Mouse (Mus musculus): Measurements from ENCODE around the gene Timeless. TPM values are rescaled to one million over a fixed set of nuclear protein-coding genes. Genes with fewer than 3 reads are reported as not detected.

Timeless gene
- total RNA-seq, 2 experiments from 2014 or later = 4.1 to 7.6 TPM

DNA sequence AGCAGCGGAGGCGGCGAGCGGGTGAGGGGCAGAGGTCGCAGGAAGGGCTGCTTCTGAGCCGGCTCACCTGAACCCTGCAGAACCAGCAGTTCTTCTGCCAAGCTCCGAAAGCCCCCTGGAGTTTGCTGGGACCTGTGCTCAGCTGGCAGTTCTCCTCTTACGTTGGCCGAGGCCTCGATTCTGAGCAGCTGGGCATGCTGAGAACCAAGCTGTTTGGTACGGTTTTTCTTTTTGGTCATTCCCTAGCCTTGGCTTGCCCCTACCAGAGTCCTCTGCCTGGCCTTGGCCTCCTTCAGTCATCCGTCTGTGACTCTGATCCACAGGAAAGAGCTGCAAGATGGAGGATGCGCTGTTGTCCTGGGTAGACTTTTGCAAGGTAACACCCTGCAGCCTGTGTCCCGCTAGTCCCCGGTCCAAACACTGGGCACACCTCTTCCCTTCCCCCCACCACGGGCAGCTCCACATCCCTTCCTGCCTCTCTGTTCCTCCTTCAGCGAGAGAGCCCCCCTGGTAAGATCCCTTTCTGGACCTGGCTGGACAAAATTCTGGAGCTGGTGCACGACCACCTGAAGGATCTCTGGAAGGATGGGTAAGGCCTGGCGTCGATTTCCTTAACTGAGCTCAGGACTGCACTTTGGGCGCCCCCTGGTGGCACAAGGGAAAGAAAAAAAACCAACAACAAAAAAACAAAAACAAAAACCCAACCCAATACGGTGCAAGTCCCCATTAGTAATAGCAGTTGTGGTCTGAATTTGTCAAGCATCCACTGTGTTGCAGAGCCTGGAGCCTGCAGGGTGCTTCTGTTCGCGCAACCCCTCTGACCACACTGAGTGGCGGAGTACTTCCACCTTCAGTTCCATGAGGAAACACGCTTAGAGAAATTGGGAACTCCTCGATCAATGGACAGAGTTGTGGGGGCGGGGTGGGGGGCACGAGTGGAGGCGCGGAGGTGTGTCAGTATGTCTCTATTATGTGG, 52.0 kb downstream of the Timeless start:
- DNase-seq (ENCODE audit: low spot score in 2 of 2) = peak; percentile 48 to 69

DNA sequence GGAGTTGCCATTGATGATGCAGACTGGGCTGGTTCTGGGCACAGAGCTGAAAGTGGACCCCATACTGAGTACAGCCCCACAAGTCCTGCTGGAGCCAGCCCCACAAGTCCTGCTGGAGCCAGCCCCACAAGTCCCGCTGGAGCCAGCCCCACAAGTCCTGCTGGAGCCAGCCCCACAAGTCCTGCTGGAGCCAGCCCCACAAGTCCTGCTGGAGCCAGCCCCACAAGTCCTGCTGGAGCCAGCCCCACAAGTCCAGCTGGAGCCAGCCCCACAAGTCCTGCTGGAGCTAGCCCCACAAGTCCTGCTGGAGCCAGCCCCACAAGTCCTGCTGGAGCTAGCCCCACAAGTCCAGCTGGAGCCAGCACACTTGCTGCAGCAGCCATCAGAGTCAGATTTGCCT, 58.7 kb downstream of the Timeless start:
- DNase-seq (ENCODE audit: low spot score in 2 of 2) = peak in 1 of 2 experiments; percentile 53

DNA sequence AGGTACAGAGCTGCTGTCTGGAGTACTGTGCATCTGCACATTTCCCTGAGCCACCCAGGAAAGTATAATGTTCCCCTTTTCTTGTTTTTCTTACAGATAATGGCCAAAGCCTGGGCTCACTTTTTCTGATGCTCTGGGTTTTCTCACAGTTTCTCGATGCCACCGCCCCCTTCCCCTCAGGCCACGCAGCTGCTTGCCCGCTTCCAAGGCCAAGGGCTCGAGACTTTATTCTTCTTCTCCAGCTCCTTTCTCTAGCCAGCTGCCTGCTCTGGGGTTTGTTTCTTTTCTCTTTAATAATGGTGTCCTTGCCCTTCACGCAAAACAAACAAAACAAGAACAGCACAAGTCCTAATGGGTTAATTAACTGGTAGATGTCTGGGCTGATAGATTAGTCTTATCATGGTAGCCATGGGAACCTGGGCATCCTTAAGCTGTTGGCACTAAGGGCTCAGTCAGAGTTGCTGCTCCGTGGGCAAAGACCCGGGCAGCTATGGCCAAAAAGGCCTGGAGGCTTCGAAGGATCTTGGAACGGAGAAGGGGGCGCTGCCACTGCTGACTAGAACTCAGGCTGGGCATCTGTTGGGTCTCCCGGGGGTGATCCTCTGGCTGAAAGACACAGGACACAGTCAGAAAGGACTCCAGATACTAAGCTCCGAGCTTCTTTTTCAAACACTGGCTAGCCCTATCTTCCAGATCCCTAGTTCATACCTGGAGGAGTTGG, 64.7 kb downstream of the Timeless start:
- DNase-seq (ENCODE audit: low spot score in 2 of 2) = no peak

DNA sequence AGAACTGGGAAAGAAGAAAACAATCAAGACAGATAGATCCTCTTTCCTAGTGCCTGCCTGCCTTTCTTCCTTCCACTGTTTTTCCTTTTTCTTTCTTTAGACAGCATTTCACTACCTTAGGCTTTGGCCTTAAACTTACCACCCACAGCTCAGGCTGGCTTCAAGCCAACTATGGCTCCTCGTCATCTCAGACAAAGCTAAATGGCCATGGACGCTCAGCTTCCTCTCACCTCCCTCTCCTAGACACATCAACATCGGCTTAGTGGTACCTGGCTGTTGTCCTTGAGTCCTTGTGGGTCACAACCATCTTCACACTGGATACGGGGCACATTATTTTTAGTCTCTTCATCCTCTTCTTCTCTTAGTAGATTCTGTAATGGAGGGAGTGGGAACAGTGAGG, 65.4 kb downstream of the Timeless start:
- no peak for DNase-seq (ENCODE audit: low spot score in 2 of 2)

DNA sequence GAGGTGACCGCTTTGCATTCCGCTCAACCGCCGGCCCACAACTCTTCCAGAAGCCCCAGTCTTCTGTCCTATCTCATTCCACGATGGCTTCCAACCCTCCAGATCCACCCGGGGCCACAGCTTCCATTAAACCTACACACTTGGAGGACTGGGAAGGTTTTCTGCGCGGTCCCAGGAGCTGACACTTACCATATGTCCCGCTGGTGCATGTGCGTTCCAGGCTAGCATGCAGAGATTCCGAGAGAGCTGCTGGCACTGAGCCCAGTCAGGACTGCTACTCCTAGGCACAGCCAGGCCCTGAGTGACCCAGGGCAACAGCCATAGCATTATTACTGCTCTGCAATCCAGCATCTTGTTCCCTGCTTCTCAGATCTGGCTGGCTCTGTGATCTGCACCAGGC, 65.8 kb downstream of the Timeless start:
- no peak for DNase-seq (ENCODE audit: low spot score in 2 of 2)

DNA sequence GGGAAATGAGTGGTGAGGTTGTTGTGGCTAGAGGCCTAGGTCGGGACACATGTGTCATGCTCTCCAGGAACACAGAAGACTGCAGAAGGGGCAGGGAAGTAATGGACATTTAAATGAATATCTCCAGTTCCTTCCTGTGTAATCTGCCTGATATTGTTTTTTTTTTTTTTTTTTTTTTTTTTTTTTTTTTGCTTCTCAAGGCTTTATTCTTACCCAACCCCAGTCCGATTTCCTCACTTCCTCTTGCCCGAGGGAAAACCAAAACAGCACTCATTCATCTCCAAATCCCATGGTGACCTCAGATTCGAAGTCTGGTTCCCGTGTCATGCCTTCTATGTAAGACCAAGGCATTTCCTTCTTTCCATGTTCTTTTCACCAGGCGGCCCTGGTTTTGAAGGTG, 66.4 kb downstream of the Timeless start:
- no peak for DNase-seq (ENCODE audit: low spot score in 2 of 2)

DNA sequence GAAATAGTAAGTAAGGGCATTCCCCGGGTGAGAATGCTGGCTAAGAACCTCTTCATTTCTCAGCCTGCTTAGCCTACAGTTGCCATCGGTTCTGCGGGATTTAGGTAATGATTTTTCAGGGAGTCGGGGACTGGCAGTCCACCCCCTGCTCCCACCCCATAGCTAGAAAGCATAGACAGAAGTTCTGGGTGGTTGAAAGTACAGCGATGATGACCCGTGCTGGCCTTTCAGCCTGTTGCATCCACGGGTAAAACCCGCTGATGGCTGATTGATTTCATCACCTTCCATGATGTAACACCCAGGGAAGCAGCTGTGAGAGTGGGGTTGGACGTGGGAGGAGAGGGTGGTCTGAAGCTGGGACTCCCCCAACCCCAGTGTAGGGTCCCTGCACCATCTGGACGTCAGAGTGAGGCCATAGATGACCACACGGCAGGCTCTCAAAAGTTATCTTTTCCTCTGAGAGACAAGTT, 66.9 kb downstream of the Timeless start, which contains the start of gene Il23a:
Gene Il23a, minus strand, starts transcription at position 51 of the 470 bp plus-strand sequence.
- DNase-seq (ENCODE audit: low spot score in 2 of 2) = no peak

DNA sequence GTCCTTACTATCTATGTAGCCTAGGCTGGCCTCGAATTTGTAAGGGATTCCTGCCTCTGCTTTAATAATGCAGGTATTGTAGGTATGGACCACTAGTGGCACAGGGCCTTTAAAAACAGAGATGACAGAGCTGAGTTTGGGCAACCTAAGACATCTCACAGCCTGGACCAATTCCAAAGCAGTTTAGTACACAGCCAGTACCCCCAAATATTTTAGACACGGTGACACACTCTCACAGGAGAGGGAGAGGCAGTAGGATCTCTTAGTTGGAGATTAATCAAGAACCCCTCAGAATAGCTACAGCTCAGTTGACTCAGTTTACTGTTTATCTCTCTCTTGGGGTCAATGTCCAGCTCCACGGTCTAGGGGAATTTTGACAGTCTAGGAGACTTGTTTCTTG, 70.5 kb downstream of the Timeless start:
- no peak for DNase-seq (ENCODE audit: low spot score in 2 of 2)

Other genes with a start within 250 kb of the Timeless start
- gene Hsd17b6, start 224.5 kb upstream of the Timeless start, total RNA-seq (2021) = not detected
- gene Prim1, start 216.9 kb upstream of the Timeless start, total RNA-seq (2021) = 1 to 10 TPM; 5.4 to 6.6 TPM
- gene Naca, start 196.5 kb upstream of the Timeless start, total RNA-seq (2021) = 100 to 1,000 TPM; 321 to 339 TPM
- gene Ptges3, start 173.1 kb upstream of the Timeless start, total RNA-seq (2021) = 100 to 1,000 TPM; 138 to 149 TPM
- gene Atp5b, start 148.8 kb upstream of the Timeless start, total RNA-seq (2021) = 1,000 to 10,000 TPM; 1,880 to 1,915 TPM
- gene Baz2a, start 140.5 kb upstream of the Timeless start, total RNA-seq (2021) = 10 to 100 TPM; 35.1 to 36.8 TPM
- 10 to 100 TPM; 13.4 to 14.6 TPM for gene Rbms2, start 51.8 kb upstream of the Timeless start, total RNA-seq (2021)
- gene Gls2, start 37.6 kb upstream of the Timeless start, total RNA-seq (2021) = 10 to 100 TPM; 14.2 to 18.4 TPM
- gene Spryd4, start 20.3 kb upstream of the Timeless start, total RNA-seq (2021) = 10 to 100 TPM; 11.1 to 11.5 TPM
- gene Mip, start 6.2 kb upstream of the Timeless start, total RNA-seq (2021) = not detected
- gene Apon, start 22.0 kb downstream of the Timeless start, total RNA-seq (2021) = not detected
- gene Apof, start 36.6 kb downstream of the Timeless start, total RNA-seq (2021) = not detected
- gene Stat2, start 38.5 kb downstream of the Timeless start, total RNA-seq (2021) = 10 to 100 TPM; 29.2 to 30.3 TPM
- gene Il23a, start 66.7 kb downstream of the Timeless start, total RNA-seq (2021) = 1 to 10 TPM; 2.4 to 3.2 TPM
- 10 to 100 TPM; 15.1 to 15.4 TPM for gene Pan2, start 71.3 kb downstream of the Timeless start, total RNA-seq (2021)
- gene Cnpy2, start 90.4 kb downstream of the Timeless start, total RNA-seq (2021) = 10 to 100 TPM; 76.5 to 80.3 TPM
- gene Cs, start 105.7 kb downstream of the Timeless start, total RNA-seq (2021) = 100 to 1,000 TPM; 260 to 274 TPM
- 10 to 100 TPM; 60.0 to 62.1 TPM for gene Coq10a, start 136.9 kb downstream of the Timeless start, total RNA-seq (2021)
- gene Ankrd52, start 145.1 kb downstream of the Timeless start, total RNA-seq (2021) = 10 to 100 TPM; 83.6 to 86.7 TPM
- gene Slc39a5, start 169.2 kb downstream of the Timeless start, total RNA-seq (2021) = under 1 TPM in 1 of 2 experiments, not detected in 1; 0.60 TPM
- 10 to 100 TPM; 94.5 TPM for gene Nabp2, start 179.4 kb downstream of the Timeless start, total RNA-seq (2021)
- 10 to 100 TPM; 67.2 to 72.0 TPM for gene Rnf41, start 179.6 kb downstream of the Timeless start, total RNA-seq (2021)
- 100 to 1,000 TPM; 208 to 212 TPM for gene Smarcc2, start 227.2 kb downstream of the Timeless start, total RNA-seq (2021)